In genomic region chr10:75339377-75339776, GRCm38 (mm10) we compare ENCODE assay signal across 25 mouse cellular contexts.
"Had no signal": no experiment of that assay in that cellular context is flagged by ENCODE, and none has a peak within 500 bp of the region (broad histone marks: within the 10 kb centered on the region; RNA-seq: fewer than 3 reads in every experiment).

No protein-coding gene starts in this region.

- H3K36me3 ChIP-seq: heart, embryonic 13.5 days; heart, embryonic 15.5 days; hindbrain, embryonic 13.5 days; hindbrain, embryonic 15.5 days; kidney, embryonic 15.5 days; limb, embryonic 13.5 days; limb, embryonic 15.5 days had no signal

- H3K9me3 ChIP-seq: heart, embryonic 13.5 days; heart, embryonic 15.5 days; hindbrain, embryonic 13.5 days; hindbrain, embryonic 15.5 days; kidney, embryonic 15.5 days; limb, embryonic 13.5 days; limb, embryonic 15.5 days had no signal

- DNase-seq: gastrocnemius, postnatal 14 days; gastrocnemius, postnatal 36 days; heart, adult 11 months; heart, adult 2 months; heart, postnatal 14 days; heart, postnatal 36 days; kidney, adult 11 months; kidney, adult 2 months; kidney, adult 9 months; kidney, postnatal 14 days; kidney, postnatal 36 days; layer of hippocampus, adult 9-11 months; layer of hippocampus, postnatal 36 days; left cerebral cortex, postnatal 4 days had no signal

- H3K27ac ChIP-seq: heart, adult 2 months; heart, embryonic 13.5 days; heart, embryonic 15.5 days; hindbrain, embryonic 13.5 days; hindbrain, embryonic 15.5 days; hindbrain, postnatal 0 days; kidney, embryonic 15.5 days; kidney, postnatal 0 days; limb, embryonic 13.5 days; limb, embryonic 15.5 days had no signal

- H3K4me1 ChIP-seq: hindbrain, embryonic 15.5 days; limb, embryonic 13.5 days; limb, embryonic 15.5 days had no signal

- H3K4me2 ChIP-seq: heart, embryonic 11.5 days; heart, embryonic 13.5 days; heart, embryonic 15.5 days; hindbrain, embryonic 13.5 days; hindbrain, embryonic 15.5 days; kidney, embryonic 15.5 days; limb, embryonic 13.5 days; limb, embryonic 15.5 days had no signal

- H3K4me3 ChIP-seq: heart, adult 2 months; heart, embryonic 13.5 days; heart, embryonic 15.5 days; hindbrain, embryonic 13.5 days; hindbrain, embryonic 15.5 days; kidney, embryonic 15.5 days; limb, embryonic 13.5 days; limb, embryonic 15.5 days had no signal

- H3K27me3 ChIP-seq: heart, embryonic 13.5 days; heart, embryonic 15.5 days; hindbrain, embryonic 15.5 days; limb, embryonic 13.5 days; limb, embryonic 15.5 days had no signal

- ATAC-seq: hindbrain, postnatal 0 days; intestine, embryonic 16.5 days had no signal

- H3K9ac ChIP-seq: heart, embryonic 13.5 days; heart, embryonic 15.5 days; hindbrain, embryonic 13.5 days; hindbrain, embryonic 15.5 days; kidney, embryonic 15.5 days; limb, embryonic 13.5 days; limb, embryonic 15.5 days had no signal
